Mouse (Mus musculus) adrenal gland, postnatal 4 days (tissue): ENCODE measurements around the gene Gm5767. TPM values are rescaled to one million over a fixed set of nuclear protein-coding genes. Genes with fewer than 3 reads are reported as not detected.

ENCODE experiments used
- DNase-seq, 2 experiments: peaks; one replicate each; pipeline ENCODE4 v3.0.0; 2021 to 2022; ENCODE audit warnings: low spot score in 2 of 2, mixed read lengths in 2 of 2
- long read RNA-seq, 2 experiments: library from polyadenylated mRNA; stranded (forward); transcript quantifications; one replicate each; pipeline ENCODE4 v2.0.0; 2021
- total RNA-seq, 2 experiments: library from RNA; stranded (reverse); gene quantifications; 2 replicates each; pipeline ENCODE4 v1.2.3; 2021

Gene Gm5767
- not detected for total RNA-seq
- long read RNA-seq, experiment 1 = 0 reads
- long read RNA-seq, experiment 2 = 0 reads

DNA sequence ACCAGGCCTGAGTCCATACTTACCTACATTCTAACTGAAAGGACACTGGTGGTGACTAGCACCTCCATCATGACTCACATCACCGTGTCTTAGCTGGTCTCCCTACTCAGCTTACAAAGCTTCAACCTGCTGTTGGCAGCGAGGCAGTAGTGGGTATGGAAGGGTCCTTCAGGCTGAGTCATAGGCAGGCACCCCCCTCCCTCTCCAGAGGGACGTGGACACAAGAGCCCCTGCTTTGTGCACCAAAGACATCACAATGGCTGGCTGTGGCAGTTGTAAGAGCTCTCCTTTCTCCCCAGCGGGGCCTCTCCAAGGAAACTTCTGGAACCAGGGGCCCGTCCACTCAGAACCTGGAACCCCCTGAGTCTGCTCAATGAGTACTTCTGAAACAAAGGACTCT lies at the start of gene Gm5767:
Gm5767 (plus strand) TSS at position 301 of the 400 bp plus-strand sequence.
- DNase-seq = no peak

DNA sequence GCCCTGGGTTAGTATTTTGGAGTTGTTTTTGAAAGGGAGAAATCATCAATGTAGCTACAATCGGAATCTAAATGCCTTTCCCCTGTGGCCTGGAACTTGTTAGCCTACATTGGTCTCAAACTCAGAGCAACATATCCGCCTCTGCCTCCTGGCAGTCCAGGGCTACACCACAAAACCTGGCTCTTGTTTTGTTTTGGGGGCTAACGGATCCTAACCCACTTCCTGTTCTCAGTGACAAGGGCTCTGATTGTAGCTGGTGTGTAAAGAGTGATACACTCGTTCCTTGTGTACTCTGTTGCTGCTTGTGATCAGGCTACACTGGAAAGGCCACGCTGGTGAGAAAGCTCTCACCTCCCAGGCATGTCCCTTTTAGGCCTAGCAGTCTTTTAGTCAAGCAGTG lies 49.1 kb upstream of the Gm5767 start:
- no peak for DNase-seq

DNA sequence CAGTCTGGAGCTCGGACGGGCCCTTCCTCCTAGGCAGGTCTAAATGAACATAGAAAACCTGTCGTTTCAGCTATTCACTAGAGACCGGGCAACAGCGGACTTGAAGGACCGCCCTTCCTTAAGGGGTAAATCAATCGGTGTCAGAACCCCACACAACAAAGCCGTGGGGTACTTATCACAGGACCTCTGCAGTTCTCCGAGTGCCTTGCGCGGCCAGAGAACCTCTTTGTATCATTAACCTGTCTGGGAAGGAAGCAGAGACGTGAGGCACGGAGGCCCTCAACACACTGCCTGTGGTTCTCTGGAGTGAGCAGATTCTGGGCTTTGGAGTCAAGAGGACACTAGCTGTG lies 43.7 kb upstream of the Gm5767 start:
- DNase-seq = no peak

DNA sequence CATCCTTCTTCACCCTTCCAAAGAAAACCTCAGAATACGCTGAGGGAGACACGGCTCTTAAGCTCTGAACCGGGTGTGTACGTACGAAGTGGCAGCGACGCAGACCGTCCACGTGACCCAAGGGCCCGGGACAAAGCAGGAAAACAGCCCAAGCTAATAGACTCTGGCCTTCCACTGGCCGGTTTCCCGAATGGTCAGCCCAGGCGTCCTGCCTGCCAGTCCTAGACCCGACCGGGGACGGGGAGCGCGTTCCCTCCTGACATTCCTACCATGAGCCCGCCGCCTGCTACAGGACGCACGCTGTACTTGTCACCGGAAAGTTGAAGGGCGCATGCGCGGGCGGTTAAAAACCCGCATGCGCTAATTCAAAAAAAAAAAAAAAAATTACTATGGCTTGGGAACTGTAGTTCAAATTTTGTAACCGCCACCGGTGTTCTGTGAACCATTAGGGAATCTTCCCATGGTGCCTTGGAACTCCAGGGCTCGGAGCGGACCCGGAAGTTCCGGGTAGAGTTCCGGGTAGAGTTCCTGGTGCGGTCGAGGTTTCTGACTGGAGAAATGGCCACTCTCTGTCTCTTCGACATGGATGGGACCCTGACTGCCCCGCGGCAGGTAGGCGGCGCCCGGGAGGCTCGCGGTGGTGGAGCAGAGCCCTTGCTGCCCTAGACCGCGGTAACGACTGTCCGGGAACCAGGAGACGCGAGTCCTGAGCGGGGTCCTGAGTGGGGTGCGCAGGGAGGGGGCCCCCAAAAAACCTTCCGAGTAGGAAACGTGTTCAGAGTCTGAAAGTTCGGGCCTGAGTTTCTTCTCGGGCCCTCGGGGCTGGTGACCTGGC lies 43.1 kb upstream of the Gm5767 start, which contains the start of the genes Pmm2 and Tmem186:
Pmm2 (plus strand) TSS at position 458 of the 835 bp plus-strand sequence.
Tmem186 (minus strand) TSS at position 496 of the 835 bp plus-strand sequence.
- DNase-seq = peak; percentile 41 to 62

DNA sequence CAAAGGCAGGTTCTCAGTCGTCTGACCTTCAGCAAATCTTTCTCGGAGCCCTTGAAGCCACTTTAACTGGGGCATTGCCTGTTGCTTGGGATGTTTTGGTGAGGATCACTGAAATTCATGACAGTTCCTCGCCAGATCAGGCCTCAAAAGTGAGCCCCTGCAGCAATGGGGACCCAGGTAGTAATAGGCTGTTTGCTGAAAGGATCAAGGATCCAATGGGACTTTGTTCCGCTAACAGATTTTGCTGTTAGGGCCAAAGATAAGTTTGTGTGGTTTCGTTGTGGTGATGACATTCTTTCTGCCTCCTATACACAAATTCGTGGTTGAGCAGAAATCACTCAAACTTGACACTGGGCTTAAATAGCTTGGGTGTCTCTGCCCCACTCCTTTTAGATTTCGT lies 42.4 kb upstream of the Gm5767 start:
- DNase-seq = no peak

DNA sequence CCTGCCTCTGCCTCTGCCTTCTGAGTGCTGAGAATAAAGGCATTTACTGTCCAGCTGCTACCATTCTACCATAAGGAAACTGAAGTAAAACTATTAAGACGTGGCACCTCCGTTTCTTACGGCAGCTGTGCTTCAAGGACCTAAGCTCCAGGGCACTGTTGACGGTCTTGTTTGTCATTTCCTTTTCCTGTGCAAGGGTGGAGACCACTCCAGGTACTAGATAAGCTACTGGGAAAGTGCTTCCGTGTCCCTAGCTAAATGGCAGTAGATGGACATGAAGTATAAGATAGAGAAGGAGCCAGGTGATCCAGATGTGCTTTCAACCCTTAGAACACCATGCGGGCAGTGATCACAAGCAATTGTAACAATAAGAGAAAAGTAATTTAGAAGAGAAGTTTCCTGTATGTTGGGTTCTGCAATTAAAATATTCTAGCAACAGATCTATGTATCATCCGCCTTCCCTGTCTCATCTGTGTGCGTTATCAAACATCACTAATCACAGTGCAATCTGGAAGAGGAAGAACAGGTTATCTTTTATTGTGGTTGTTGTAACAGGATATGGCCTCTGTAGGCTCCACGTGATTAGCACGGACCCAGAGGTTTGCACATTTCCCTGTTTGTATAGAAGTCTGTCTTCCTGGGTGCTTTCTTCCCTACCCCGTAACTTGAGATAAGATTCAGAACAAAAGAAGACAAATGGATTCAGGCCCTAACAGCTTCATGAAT lies 40.9 kb upstream of the Gm5767 start:
- no peak for DNase-seq

DNA sequence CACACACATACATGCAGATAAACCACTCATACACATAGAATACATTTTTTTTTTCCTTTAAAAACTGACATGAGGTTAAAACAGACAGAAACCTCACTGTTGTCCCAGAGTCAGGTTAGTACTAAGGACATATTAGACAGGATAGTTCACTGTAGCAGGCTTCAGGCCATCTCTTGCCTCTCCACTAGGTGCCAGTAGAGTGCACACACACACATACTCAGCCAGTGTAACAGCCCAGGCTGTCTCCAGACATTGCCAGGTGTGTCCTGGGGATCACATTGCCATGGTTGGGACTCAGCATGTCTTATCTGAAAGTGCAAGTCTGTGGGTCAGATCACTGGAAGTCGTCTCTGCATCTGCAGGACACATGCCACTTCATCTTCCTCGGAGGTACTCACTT lies 36.7 kb upstream of the Gm5767 start:
- DNase-seq = no peak

DNA sequence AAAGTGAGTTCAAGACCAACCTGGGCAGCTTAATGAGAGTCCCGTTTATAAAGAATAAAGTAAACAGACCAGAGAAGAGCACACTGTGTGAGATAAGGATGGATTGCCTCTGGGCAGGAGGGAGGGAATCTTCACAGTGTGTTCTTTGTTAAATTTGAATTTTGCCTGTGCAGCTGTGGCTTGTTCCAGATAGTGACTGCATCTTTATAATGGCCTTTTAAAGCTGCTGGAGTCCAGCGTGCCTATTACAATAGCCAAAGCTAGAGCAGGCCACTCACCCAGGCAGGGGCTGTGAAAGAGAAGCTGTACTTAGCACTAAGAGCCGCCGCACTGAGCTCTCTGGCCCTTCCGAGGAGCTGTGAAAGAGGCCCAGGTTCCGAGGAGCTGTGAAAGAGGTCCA lies 35.0 kb upstream of the Gm5767 start:
- no peak for DNase-seq

DNA sequence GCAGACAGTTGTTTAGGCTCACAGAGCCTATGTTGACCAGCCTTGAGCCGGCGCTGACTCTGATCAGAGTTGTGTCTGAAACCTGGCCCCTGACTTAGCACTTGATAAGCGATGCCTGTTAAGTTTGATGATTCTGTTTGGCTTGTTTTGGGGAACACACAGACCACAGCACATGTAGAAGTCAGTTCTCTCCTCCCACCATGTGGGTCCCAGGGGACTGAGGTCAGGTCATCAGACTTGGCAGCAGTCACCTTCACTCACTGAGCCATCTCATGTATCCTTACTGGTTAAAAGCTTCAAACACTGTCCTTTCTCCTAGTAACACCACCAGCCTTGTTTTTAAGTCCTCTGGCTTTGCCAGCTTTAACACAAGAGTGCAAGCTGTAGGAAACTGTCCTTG lies 30.6 kb upstream of the Gm5767 start:
- DNase-seq = no peak

DNA sequence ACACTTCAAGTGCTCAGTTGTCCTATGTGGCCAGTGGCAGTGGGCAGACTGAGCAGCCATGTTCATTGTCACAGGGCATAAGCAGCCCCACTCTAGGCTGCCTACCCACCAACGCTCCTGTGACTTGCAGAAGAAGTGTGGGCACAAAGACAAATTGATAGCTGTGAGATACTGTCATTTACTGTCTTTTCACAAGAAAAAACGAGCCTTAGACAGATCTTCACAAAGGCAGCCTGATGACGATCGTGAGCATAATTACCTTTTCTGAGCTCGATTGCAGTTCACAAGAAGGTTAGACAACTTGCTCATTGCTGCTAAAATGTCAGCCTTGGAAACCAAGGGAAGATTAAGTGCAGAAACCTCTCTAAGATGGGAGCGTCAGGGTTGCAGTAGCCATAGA lies 25.5 kb upstream of the Gm5767 start:
- no peak for DNase-seq

DNA sequence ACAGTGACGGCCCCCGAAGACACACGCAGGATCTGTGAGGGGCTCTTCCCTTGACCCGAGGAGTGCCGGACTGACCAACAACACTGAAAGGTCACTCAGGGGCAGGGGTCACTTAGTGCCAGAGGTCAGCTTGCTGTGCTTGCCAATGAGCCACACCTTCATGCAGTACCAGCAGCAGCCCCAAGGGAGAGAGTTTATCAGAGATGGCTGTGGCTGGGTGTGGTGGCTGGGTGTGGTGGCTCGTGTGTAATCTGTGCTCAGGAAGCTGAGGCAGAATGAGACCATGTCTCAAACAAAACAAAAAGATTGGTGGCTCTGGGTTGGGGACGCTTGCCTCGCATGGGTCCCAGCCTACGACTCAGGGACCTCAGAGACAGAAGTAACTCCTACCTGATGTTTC lies 25.0 kb upstream of the Gm5767 start:
- DNase-seq = no peak

DNA sequence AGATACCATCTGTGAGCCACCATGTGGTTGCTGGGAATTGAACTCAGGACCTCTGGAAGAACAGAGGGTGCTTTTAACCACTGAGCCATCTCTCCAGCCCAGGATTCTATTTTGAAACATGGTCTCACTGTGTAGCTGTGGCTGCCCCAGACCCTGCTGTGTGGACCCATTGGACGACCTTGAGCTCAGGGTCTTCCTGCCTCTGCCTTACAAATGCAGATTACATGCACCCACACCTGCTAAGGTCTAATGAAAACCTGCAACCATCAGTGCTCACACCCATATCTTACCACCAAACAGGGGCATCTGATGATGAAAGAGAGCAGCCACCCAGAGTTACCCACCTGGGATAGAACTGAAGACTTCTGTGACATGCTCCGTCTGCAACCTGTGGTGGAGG lies 24.3 kb upstream of the Gm5767 start:
- DNase-seq = no peak

DNA sequence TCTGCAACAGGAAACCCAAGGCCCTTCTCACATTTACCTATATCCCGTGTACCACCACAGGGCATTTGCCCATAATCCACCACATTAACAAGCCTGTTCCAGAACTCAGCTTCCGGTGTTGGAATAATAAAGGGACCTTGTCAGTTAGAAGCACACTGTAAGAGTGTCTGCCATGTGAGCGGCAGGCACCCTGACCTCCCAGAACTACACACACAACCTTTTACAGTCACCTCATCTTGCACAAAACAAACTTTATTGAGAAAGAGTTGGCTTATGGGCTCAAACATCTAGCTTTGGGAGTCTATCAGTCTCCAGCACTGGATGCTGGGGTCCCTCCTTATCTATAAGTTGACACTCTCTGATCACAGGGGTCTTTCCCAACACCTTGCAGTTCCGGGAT lies 22.2 kb upstream of the Gm5767 start:
- no peak for DNase-seq

DNA sequence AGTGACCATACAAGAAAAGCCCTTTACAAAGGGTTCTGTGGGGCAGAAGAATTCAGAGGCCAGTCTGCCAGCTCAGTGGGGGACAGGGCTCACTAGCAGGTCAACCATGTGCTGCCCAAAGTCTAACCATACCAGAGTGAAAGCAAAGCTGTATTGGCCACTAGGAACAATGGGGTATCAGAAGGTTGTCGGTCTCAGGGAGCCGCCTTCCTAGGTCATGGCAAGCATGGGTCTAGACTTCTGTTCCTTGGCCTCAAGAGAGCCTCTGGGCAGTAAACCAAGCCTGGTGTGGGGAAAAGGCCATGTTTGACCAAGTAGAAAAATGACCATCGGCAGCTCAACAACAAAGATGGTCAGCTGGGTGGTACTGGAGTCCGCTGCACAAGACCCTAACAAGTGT lies 21.8 kb upstream of the Gm5767 start:
- DNase-seq = no peak

DNA sequence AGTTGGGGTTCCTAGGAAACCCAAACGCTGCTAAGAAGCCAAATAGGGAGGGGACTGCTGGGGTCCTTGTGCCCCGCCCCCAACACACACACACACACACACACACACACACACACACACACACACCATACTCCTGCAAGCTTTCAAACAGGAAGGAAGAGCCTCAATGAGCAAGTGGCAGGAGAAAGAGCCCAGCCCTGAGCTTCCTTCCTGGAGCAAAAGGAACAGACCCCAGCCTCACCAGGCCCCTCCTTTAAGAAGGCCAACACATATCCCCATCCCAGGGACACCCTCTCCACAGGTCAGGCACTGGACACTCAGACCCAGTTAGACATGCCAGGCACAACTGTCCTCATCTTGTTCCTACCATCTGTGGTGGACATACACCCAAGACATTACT lies 17.5 kb upstream of the Gm5767 start:
- no peak for DNase-seq

DNA sequence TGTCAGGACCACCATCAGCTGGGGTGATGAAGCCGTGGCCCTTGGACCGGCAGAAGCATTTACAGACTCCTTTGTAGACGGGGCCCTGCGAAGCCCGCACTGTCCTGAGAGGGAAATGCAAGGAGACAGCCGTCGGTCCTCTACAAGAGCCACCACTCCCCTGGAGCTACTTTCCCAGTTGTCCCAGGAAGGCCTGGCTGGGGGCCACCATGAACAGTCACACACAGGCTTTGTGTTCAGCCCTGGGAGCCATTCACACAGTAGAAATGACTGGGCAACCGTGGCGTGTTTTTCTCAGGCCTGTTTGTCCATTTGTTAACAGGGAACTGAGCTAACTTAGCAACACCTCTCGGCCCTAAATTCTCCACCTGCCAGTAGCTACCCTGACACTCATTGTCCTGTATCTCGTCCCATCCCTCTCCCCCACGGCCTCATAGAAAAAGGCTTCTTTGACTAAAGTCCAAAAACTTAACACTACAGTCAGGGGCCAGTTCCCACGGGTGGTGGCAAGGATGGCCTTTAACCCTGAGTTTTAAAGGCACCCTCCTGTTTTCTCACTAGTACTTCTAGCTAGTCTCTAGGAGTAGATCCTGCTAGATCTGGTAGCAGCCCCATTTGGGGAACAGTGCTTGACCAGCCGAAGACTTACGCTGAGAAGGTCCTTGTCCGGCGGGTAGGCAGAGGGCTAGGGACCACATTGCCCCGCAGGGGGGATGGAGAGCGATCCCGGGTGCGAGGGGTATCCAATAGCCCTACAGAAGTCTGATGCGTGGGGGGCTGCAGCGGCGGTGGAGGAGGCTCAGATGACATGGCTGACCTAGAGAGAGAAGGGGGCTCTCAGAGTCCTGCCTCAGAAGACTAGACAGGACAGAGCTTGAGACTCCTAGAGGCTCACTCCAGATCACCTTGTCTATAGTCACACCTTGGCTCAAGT lies 16.7 kb upstream of the Gm5767 start:
- DNase-seq = no peak

DNA sequence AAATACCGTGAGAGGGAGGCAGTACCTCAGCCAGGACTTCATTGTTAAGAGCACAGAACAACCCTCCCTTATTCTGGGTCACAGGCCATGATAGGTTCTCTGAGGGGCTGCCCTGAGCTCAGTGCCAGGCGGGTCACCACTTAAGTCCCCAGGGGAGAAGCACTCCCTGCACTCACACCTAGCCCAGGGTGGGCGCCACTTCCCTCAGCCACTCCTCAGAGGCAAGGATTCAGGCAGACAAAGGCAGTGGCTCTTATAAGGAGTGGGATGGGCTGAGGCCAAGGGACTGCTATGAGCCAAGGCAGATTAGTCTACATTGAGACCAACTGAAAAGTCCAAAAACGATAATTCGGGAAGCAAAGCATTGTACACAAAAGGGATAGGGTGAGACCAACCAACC lies 15.2 kb upstream of the Gm5767 start:
- DNase-seq = no peak

DNA sequence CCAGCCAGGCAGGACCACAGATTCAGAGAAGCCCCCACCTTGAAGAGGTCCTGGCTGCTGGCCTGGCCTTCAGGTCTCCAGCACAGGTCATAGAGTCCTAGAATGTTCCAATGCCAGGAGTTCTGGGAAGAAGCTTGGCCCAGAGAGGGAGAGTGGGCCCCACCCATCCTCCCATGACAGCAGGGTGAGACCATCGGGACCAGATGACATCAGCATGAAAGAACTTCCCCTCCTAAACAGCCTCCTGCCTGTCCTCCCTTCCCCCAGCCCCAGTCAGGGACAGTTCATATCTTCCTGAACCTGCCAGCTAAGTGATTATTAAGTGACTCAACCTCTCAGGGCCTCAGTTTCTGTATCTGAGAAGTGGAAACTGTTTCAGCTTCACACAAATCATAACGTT lies 14.1 kb upstream of the Gm5767 start:
- DNase-seq = no peak

DNA sequence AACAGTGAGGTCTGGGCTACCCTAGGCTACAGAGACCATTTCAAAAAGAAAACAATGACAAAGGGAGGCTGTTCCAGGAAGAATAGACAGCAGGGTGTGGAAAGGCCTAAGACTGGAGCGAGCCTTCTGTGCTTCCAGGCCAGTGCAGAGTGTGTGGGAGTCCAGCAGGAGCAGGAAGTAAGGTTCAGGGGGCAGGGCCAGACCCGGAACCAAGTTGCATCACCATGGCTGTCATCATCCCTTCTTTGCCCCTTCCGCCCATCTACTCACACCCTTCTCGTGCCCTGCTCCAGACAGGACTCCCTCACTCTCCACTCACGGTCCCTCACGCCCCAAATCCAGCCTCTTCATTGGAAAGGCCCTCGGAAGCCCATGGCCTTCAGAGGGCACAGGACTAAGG lies 13.3 kb upstream of the Gm5767 start:
- no peak for DNase-seq

DNA sequence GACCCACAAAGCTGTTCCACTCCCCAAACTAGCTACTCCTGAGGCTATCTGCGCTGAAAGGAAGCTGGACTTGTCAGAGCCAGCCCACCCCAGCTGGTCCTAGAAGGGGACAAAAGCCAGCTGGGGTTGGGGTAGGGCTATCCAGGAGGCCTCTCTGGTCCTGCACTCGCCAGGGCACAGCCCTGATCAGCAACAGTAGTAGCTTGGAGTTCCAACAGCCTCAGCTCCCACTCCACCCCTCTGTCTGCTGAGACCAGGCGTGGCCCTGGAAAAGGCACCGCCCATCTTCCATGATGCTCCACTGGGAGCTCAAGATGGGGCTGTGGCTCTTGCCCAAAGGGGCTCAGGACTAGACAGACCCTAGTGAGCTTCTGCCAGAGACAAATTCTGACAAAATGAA lies 12.8 kb upstream of the Gm5767 start:
- no peak for DNase-seq

DNA sequence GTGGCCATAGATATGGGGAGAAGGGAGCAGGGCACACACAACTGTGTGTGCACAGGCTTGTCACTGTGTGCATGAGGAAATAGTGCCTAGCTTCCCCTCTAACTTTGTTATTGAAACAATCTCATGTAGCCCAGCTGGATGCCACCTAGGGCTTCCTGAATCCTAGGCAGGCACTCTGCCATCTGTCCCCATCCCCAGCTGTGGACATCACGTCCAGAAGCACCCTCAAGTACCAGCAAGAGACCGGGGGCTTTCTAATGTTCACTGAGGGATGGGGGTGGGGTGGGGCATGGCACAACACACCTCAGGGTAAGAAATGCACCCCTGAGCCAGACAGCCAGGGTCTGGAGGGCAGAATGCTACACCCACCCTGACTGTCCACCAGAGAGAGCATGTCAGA lies 12.2 kb upstream of the Gm5767 start:
- DNase-seq = no peak

DNA sequence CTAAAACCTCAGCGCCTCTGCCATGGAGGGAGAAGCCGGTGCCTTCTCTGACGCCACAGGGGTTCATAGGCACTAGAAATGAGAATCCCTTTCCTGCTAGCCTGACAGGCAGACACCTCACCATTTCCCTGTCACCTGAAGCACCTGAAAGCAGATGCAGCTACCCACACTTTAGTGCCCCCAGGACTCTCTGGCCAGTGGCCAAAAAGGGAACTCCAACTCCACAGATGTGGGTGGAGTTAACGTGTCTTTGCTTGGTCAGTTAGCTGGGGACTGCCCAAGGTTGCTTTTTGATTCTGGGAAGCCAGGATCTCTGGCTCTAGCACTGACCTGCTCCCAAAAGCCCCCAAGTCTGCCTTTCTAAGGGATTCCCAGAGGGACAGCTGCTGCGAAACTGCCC lies 11.1 kb upstream of the Gm5767 start:
- DNase-seq = no peak
